19 mouse cellular contexts compared by ENCODE assay signal in the genomic region with DNA sequence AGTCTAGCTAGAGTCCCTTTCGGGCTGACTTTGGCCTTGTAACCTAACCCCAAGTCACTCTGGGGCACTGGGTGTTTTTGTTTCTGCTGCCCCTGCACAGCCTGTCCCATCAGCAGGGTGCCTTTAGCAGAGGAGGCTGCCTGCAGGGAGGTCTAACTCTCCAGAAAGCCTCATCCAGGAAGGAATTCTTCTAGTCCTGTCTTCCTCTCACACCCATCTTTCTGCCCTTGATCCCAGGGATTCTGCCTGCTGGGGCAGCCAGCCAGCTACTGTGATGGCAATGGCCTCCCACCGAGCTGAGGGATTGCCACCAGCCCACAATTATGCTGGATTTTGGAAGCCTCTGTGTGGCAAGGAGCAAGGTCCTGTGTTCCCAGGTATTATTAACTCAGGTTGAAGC.
DNase-seq lines count a peak whose midpoint lies in the region; ATAC-seq and TF ChIP-seq lines count a peak whose summit lies in the region.
"Had no signal": no experiment of that assay in that cellular context is flagged by ENCODE, and none has a peak within 500 bp of the region (broad histone marks: within the 10 kb centered on the region; RNA-seq: fewer than 3 reads in every experiment).

No protein-coding gene starts in this region.

- WGBS in kidney, embryonic 14.5 days = 21% methylated on average over 2 of the region's 2 CpGs

- H3K36me3 ChIP-seq in kidney, embryonic 14.5 days (ENCODE audit: control insufficient read depth, insufficient read depth, low read length) = no peaks in the 10 kb centered on the region
- H3K36me3 ChIP-seq: heart, embryonic 15.5 days; limb, embryonic 12.5 days; stomach, embryonic 15.5 days had no signal

- H3K4me2 ChIP-seq in kidney, embryonic 14.5 days (replicated peaks; ENCODE audit: low read depth, low read length) = no peak overlapping the region
- H3K4me2 ChIP-seq: heart, embryonic 15.5 days; limb, embryonic 12.5 days; stomach, embryonic 15.5 days had no signal

- H3K9me3 ChIP-seq in kidney, embryonic 14.5 days (ENCODE audit: control insufficient read depth, low read length) = no peaks in the 10 kb centered on the region
- H3K9me3 ChIP-seq: heart, embryonic 15.5 days; limb, embryonic 12.5 days; stomach, embryonic 15.5 days had no signal

- H3K27ac ChIP-seq in kidney, embryonic 14.5 days (ENCODE audit: low read depth, low read length) = no peak overlapping the region
- no peak overlapping the region for H3K27ac ChIP-seq in layer of hippocampus, adult 2 months
- H3K27ac ChIP-seq: heart, embryonic 15.5 days; limb, embryonic 12.5 days; stomach, embryonic 15.5 days had no signal

- H3K9ac ChIP-seq in kidney, embryonic 14.5 days (ENCODE audit: low read depth, low read length) = no peak overlapping the region
- H3K9ac ChIP-seq: forebrain, postnatal 0 days; heart, embryonic 15.5 days; limb, embryonic 12.5 days; liver, postnatal 0 days; stomach, embryonic 15.5 days had no signal

- H3K4me3 ChIP-seq in kidney, embryonic 14.5 days (ENCODE audit: low read length) = no peak overlapping the region
- H3K4me3 ChIP-seq in layer of hippocampus, adult 2 months = no peak overlapping the region
- H3K4me3 ChIP-seq: heart, embryonic 15.5 days; limb, embryonic 12.5 days; stomach, embryonic 15.5 days had no signal

- H3K27me3 ChIP-seq in kidney, embryonic 14.5 days (ENCODE audit: control insufficient read depth, insufficient read depth, low read length) = no peaks in the 10 kb centered on the region
- H3K27me3 ChIP-seq: heart, embryonic 15.5 days; Patski; stomach, embryonic 15.5 days had no signal

- DNase-seq in cerebellum, postnatal 25 days = peak; percentile 5 to 16
- DNase-seq in cerebellum, postnatal 4 days (ENCODE audit: low spot score in 2 of 2) = no peak
- peak; percentile 12 for DNase-seq in testis, postnatal 14 days (ENCODE audit: low spot score)
- DNase-seq in testis, postnatal 10 days (ENCODE audit: low spot score) = no peak
- DNase-seq in thymus, postnatal 4 days = no peak
- no peak for DNase-seq in layer of hippocampus, adult 2 months (ENCODE audit: low spot score in 2 of 2)
- DNase-seq in natural killer cell, adult 2 months (ENCODE audit: low spot score in 2 of 2) = no peak
- DNase-seq: cerebellum, adult 11-12 months; forebrain, postnatal 0 days; gastrocnemius, postnatal 36 days; layer of hippocampus, adult 9-11 months; liver, postnatal 0 days; right cerebral cortex, postnatal 25 days had no signal

- no peaks in the 10 kb centered on the region for H3K4me1 ChIP-seq in kidney, embryonic 14.5 days (ENCODE audit: control insufficient read depth, insufficient read depth, low read length)
- H3K4me1 ChIP-seq: heart, embryonic 15.5 days; stomach, embryonic 15.5 days had no signal

- peak; percentile 62; the same call in 1 of the 2 replicates for ATAC-seq in kidney, embryonic 14.5 days (ENCODE audit: low FRiP score, low TSS enrichment)
- ATAC-seq: forebrain, postnatal 0 days; hindbrain, embryonic 16.5 days; liver, postnatal 0 days; Patski had no signal

- no peak for TF ChIP-seq CTCF in layer of hippocampus, adult 2 months (conservative IDR thresholded peaks at IDR 0.05)

Comparison
In these comparisons a context has a peak if more than half of its experiments do, and no peak if none do; other contexts are left out.
1. DNase-seq: peak in cerebellum, postnatal 25 days (2 of 2) and testis, postnatal 14 days (single experiment); none in cerebellum, postnatal 4 days (0 of 2), testis, postnatal 10 days (single experiment), thymus, postnatal 4 days (single experiment), layer of hippocampus, adult 2 months (0 of 2) and natural killer cell, adult 2 months (0 of 2).